Mouse (Mus musculus): ENCODE data around the gene Itgb1.

DNA sequence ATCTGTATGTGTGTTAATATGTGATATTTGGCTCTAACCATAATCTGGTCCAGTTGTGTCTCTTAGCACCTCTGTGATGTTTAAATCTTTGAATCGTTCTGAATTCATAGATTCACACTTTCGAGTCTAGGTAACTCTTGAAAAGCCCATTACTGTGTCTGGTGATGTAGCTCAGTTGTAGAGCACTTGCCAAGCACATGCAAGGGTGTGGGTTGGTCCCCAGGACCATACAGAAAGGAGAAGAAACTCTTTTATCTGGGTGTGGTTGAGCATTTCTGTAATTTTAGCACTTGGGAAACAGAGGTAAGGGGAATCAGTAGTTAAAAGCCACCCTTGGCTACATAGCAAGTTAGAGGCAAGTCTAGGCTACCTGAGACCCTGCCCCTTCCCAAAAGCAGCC is 13.0 kb upstream of the Itgb1 start:
- no peak for TF ChIP-seq ZNF384 (IDR thresholded peaks at IDR 0.05; ENCODE audit: low read depth, low read length)
- TF ChIP-seq HCFC1 (IDR thresholded peaks at IDR 0.05; ENCODE audit: borderline replicate concordance, insufficient read depth, low read length) = no peak
- no peak for TF ChIP-seq ZC3H11A (IDR thresholded peaks at IDR 0.05; ENCODE audit: borderline replicate concordance, low read depth, low read length)

Data from ES-E14 (cell line).